Mouse (Mus musculus) MEL (cell line): ENCODE results near the gene Fcho1. TPM values are rescaled to one million over a fixed set of nuclear protein-coding genes. Genes with fewer than 3 reads are reported as not detected.

ENCODE experiments used
- DNase-seq: peaks from one replicate; pipeline ENCODE4 v3.0.0; 2011; ENCODE audit warnings: low read depth, low spot score
- H3K27ac ChIP-seq: 2 replicates; pipeline ENCODE4 v1.5.1; 2012; ENCODE audit warnings: low read depth, mild to moderate bottlenecking, control low read depth, low read length, moderate library complexity; ENCODE audit not compliant: control insufficient read depth
- H3K27me3 ChIP-seq, 2 experiments: fragments of 150-350 bp in 1 of 2; sonication (generic) in 1 of 2; 2 replicates each; pipeline ENCODE4 v1.6.1; 2012; ENCODE audit warnings: low read length in 2 of 2, mild to moderate bottlenecking in 2 of 2, improper control_type of control experiment in 1 of 2, moderate library complexity in 1 of 2; ENCODE audit not compliant: insufficient read depth in 2 of 2, control insufficient read depth in 1 of 2
- H3K36me3 ChIP-seq, 2 experiments: 2 replicates each; pipeline ENCODE4 v1.6.1; 2012 to 2014; ENCODE audit warnings: low read length in 2 of 2, improper control_type of control experiment in 1 of 2, inconsistent platforms in 1 of 2, mild to moderate bottlenecking in 1 of 2; ENCODE audit not compliant: insufficient read depth in 2 of 2, control insufficient read depth in 1 of 2
- H3K4me1 ChIP-seq, 2 experiments: fragments of 150-350 bp in 1 of 2; sonication (generic) in 1 of 2; 2 replicates each; pipeline ENCODE4 v1.6.1; 2012; ENCODE audit warnings: low read length in 2 of 2, improper control_type of control experiment in 1 of 2, mild to moderate bottlenecking in 1 of 2; ENCODE audit not compliant: insufficient read depth in 2 of 2, control insufficient read depth in 1 of 2
- H3K4me3 ChIP-seq, 2 experiments: fragments of 150-350 bp in 1 of 2; sonication (generic) in 1 of 2; 2 replicates each; pipeline ENCODE4 v1.5.1; 2012; ENCODE audit warnings: low read depth in 2 of 2, low read length in 2 of 2, mild to moderate bottlenecking in 2 of 2, moderate library complexity in 2 of 2, control low read depth in 1 of 2, improper control_type of control experiment in 1 of 2; ENCODE audit not compliant: control insufficient read depth in 1 of 2, insufficient read depth in 1 of 2
- H3K79me2 ChIP-seq: 2 replicates; pipeline ENCODE4 v1.6.1; 2012; ENCODE audit warnings: mild to moderate bottlenecking, low read length, moderate library complexity; ENCODE audit not compliant: control insufficient read depth, poor library complexity, insufficient read depth
- H3K9ac ChIP-seq: 2 replicates; pipeline ENCODE4 v1.6.1; 2012; ENCODE audit warnings: low read depth, mild to moderate bottlenecking, control low read depth, low read length, moderate library complexity; ENCODE audit not compliant: control insufficient read depth, poor library complexity, severe bottlenecking
- H3K9me3 ChIP-seq: fragments of 150-350 bp; sonication (generic); replicated peaks from 2 replicates; pipeline ENCODE4 v1.6.1; 2012; ENCODE audit warnings: mild to moderate bottlenecking, low read length, improper control_type of control experiment, moderate library complexity; ENCODE audit not compliant: insufficient read depth
- BHLHE40 ChIP-seq: IDR thresholded peaks from 2 replicates; pipeline ENCODE4 v1.6.1; 2012; ENCODE audit warnings: low read depth, mild to moderate bottlenecking, inconsistent platforms, low read length, improper control_type of control experiment, borderline replicate concordance
- CHD1 ChIP-seq: IDR thresholded peaks from 2 replicates; pipeline ENCODE4 v1.6.1; 2012; ENCODE audit warnings: low read depth, mild to moderate bottlenecking, inconsistent platforms, low read length, improper control_type of control experiment
- CHD2 ChIP-seq: IDR thresholded peaks from 2 replicates; pipeline ENCODE4 v1.6.1; 2011; ENCODE audit warnings: low read length, improper control_type of control experiment
- CTCF ChIP-seq, 3 experiments: IDR thresholded peaks in 2 of 3; conservative IDR thresholded peaks in 1 of 3; 2 replicates each; pipeline ENCODE4 v1.5.1; 2011 to 2012; ENCODE audit warnings: low read length in 3 of 3, low read depth in 2 of 3, mild to moderate bottlenecking in 2 of 3, improper control_type of control experiment in 1 of 3, inconsistent platforms in 1 of 3, mixed read lengths in 1 of 3, moderate library complexity in 1 of 3; ENCODE audit not compliant: control insufficient read depth in 1 of 3, insufficient read depth in 1 of 3, poor library complexity in 1 of 3, severe bottlenecking in 1 of 3
- E2F4 ChIP-seq: IDR thresholded peaks from 2 replicates; pipeline ENCODE4 v1.6.1; 2011; ENCODE audit warnings: low read depth, low read length, improper control_type of control experiment, borderline replicate concordance
- ELF1 ChIP-seq: IDR thresholded peaks from 2 replicates; pipeline ENCODE4 v1.6.1; 2014; ENCODE audit warnings: low read depth, mild to moderate bottlenecking, inconsistent platforms, low read length, improper control_type of control experiment, moderate library complexity
- EP300 ChIP-seq, 2 experiments: IDR thresholded peaks; 2 replicates each; pipeline ENCODE4 v1.6.1; 2011; ENCODE audit warnings: improper control_type of control experiment in 2 of 2, low read length in 2 of 2, low read depth in 1 of 2, mild to moderate bottlenecking in 1 of 2
- GATA1 ChIP-seq: IDR thresholded peaks from 2 replicates; pipeline ENCODE4 v1.6.1; 2011; ENCODE audit warnings: low read depth, low read length, improper control_type of control experiment
- JUND ChIP-seq: IDR thresholded peaks from 2 replicates; pipeline ENCODE4 v1.6.1; 2011; ENCODE audit warnings: low read depth, mild to moderate bottlenecking, improper control_type of control experiment, low read length
- KAT2A ChIP-seq: conservative IDR thresholded peaks from 2 replicates; pipeline ENCODE4 v1.6.1; 2012; ENCODE audit warnings: low read depth, low read length, improper control_type of control experiment, inconsistent platforms
- MAZ ChIP-seq: IDR thresholded peaks from 2 replicates; pipeline ENCODE4 v1.6.1; 2012; ENCODE audit warnings: low read depth, mild to moderate bottlenecking, inconsistent platforms, low read length, improper control_type of control experiment
- MYB ChIP-seq: IDR thresholded peaks from 2 replicates; pipeline ENCODE4 v1.6.1; 2011; ENCODE audit warnings: mild to moderate bottlenecking, low read depth, low read length, improper control_type of control experiment
- NELFE ChIP-seq: IDR thresholded peaks from 2 replicates; pipeline ENCODE4 v1.6.1; 2011; ENCODE audit warnings: low read depth, low read length, improper control_type of control experiment
- NRF1 ChIP-seq: IDR thresholded peaks from 2 replicates; pipeline ENCODE4 v1.6.1; 2014; ENCODE audit warnings: low read depth, mild to moderate bottlenecking, inconsistent platforms, low read length, improper control_type of control experiment, moderate library complexity; ENCODE audit not compliant: poor library complexity, insufficient read depth, severe bottlenecking
- RAD21 ChIP-seq: IDR thresholded peaks from 2 replicates; pipeline ENCODE4 v1.6.1; 2011; ENCODE audit warnings: mild to moderate bottlenecking, low read depth, low read length, improper control_type of control experiment
- SIN3A ChIP-seq: IDR thresholded peaks from 2 replicates; pipeline ENCODE4 v1.6.1; 2012; ENCODE audit warnings: low read length, improper control_type of control experiment, inconsistent platforms
- SMC3 ChIP-seq: IDR thresholded peaks from 2 replicates; pipeline ENCODE4 v1.6.1; 2011; ENCODE audit warnings: low read depth, low read length, improper control_type of control experiment
- TAL1 ChIP-seq: IDR thresholded peaks from 2 replicates; pipeline ENCODE4 v1.6.1; 2012; ENCODE audit warnings: mild to moderate bottlenecking, inconsistent platforms, low read length, moderate library complexity, mixed read lengths
- TBP ChIP-seq: IDR thresholded peaks from 2 replicates; pipeline ENCODE4 v1.8.0; 2011; ENCODE audit warnings: low read depth, low read length, improper control_type of control experiment
- UBTF ChIP-seq: IDR thresholded peaks from 2 replicates; pipeline ENCODE4 v1.6.1; 2012; ENCODE audit warnings: low read depth, mild to moderate bottlenecking, inconsistent platforms, low read length, improper control_type of control experiment, moderate library complexity, borderline replicate concordance; ENCODE audit not compliant: insufficient read depth
- USF2 ChIP-seq, 2 experiments: IDR thresholded peaks; 2 replicates each; pipeline ENCODE4 v1.6.1; 2011 to 2012; ENCODE audit warnings: improper control_type of control experiment in 2 of 2, low read length in 2 of 2, borderline replicate concordance in 1 of 2, inconsistent platforms in 1 of 2, low read depth in 1 of 2, mild to moderate bottlenecking in 1 of 2; ENCODE audit not compliant: insufficient read depth in 1 of 2
- ZKSCAN1 ChIP-seq: IDR thresholded peaks from 2 replicates; pipeline ENCODE4 v1.6.1; 2012; ENCODE audit warnings: low read depth, mild to moderate bottlenecking, inconsistent platforms, low read length, improper control_type of control experiment, moderate library complexity
- ZNF384 ChIP-seq: IDR thresholded peaks from 2 replicates; pipeline ENCODE4 v1.6.1; 2012; ENCODE audit warnings: low read depth, mild to moderate bottlenecking, inconsistent platforms, low read length, improper control_type of control experiment
- polyA plus RNA-seq, 2 experiments: library from polyadenylated mRNA; stranded (reverse) in 1 of 2; unstranded in 1 of 2; fragments of >175 nt in 1 of 2; fragments of >200 nt in 1 of 2; gene quantifications; 2 replicates each; pipeline versions ENCODE4 v1.2.1 to v1.2.4; 2012; ENCODE audit warnings: low replicate concordance in 2 of 2, low read depth in 1 of 2; ENCODE audit not compliant: insufficient read length in 2 of 2, insufficient read depth in 1 of 2, missing spikeins in 1 of 2
- total RNA-seq: library from RNA; depleted of rRNA; stranded (reverse); fragments of 300-350 nt; gene quantifications from 2 replicates; pipeline ENCODE4 v1.2.3, GENCODE M21; 2012

Fcho1 gene
- total and polyA plus RNA-seq, 3 experiments, result 3.7 to 6.8 TPM; not detected in 1

- H3K9ac ChIP-seq, result no peak overlapping the region
- no peaks in the 10 kb centered on the region for H3K79me2 ChIP-seq
- no peaks in the 10 kb centered on the region for H3K4me1 ChIP-seq
- no peaks in the 10 kb centered on the region for H3K27me3 ChIP-seq
- H3K27ac ChIP-seq, result no peak overlapping the region
- DNase-seq, result no peak
- H3K4me3 ChIP-seq, result no peak overlapping the region
- TF ChIP-seq UBTF (no peak), NELFE (no peak), JUND (no peak), TAL1 (no peak), BHLHE40 (no peak), MAZ (no peak), KAT2A (no peak), NRF1 (no peak), EP300 (IDR thresholded peaks at IDR 0.05; ENCODE audit: low read depth in 1 of 2, low read length in 2 of 2) (no peak), CTCF (IDR thresholded peaks at IDR 0.05 in 2 of 3, conservative IDR thresholded peaks at IDR 0.05 in 1 of 3; ENCODE audit: control insufficient read depth in 1 of 3, insufficient read depth in 1 of 3, low read depth in 2 of 3, low read length in 3 of 3, poor library complexity in 1 of 3, severe bottlenecking in 1 of 3) (no peak), ZKSCAN1 (no peak), RAD21 (no peak)
- no peaks in the 10 kb centered on the region for H3K36me3 ChIP-seq
- H3K9me3 ChIP-seq, result no peaks in the 10 kb centered on the region
Observed at GRCm38 (mm10) chr8:71686143-71686734, 39.3 kb downstream of the Fcho1 start.

DNA sequence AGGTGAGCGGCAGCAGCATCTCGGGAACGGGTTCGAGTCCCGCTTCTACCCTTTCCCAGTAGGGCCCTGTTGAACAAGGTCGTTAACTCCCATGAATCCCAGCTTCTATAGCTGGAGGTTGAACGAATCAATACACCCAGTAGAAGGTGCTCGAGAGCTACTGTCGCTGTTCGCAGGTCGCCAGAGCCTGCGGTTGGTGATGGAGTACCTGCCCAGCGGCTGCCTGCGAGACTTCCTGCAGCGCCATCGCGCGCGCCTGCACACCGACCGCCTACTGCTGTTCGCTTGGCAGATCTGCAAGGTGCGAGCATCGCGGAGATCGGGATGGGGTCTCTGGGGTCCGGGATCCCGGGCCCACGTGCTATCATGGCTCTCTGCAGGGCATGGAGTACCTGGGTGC lies 39.9 kb downstream of the Fcho1 start:
- no peaks in the 10 kb centered on the region for H3K9me3 ChIP-seq
- no peak overlapping the region for H3K9ac ChIP-seq
- H3K4me1 ChIP-seq, result no peaks in the 10 kb centered on the region
- no peaks in the 10 kb centered on the region for H3K79me2 ChIP-seq
- H3K27ac ChIP-seq, result no peak overlapping the region
- TF ChIP-seq TBP (no peak), CHD2 (no peak), CHD1 (no peak), ZKSCAN1 (no peak), EP300 (IDR thresholded peaks at IDR 0.05; ENCODE audit: low read depth in 1 of 2, low read length in 2 of 2) (no peak), ZNF384 (no peak), NELFE (no peak), USF2 (IDR thresholded peaks at IDR 0.05; ENCODE audit: borderline replicate concordance in 1 of 2, insufficient read depth in 1 of 2, low read depth in 1 of 2, low read length in 2 of 2) (no peak), MAZ (no peak), SIN3A (no peak), ELF1 (no peak), MYB (no peak), SMC3 (no peak), GATA1 (no peak), E2F4 (no peak)
- H3K27me3 ChIP-seq, result no peaks in the 10 kb centered on the region
- no peak overlapping the region for H3K4me3 ChIP-seq
- H3K36me3 ChIP-seq, result no peaks in the 10 kb centered on the region
- DNase-seq, result no peak
